In genomic region chr7:80889841-80890241, GRCm38 (mm10) we compare ENCODE assay signal across 8 mouse cellular contexts. TPM values are rescaled to one million over a fixed set of nuclear protein-coding genes. Genes with fewer than 3 reads are reported as not detected.
DNase-seq lines count a peak whose midpoint lies in the region; ATAC-seq and TF ChIP-seq lines count a peak whose summit lies in the region.

No protein-coding gene starts in this region.

- ATAC-seq in common myeloid progenitor, adult 5-6 weeks (replicated peaks; ENCODE audit: low read depth, poor library complexity, severe bottlenecking): peak; percentile 46

- H3K4me3 ChIP-seq in layer of hippocampus, adult 2 months: no peak overlapping the region

- peak overlapping the region; percentile 81 for H3K27ac ChIP-seq in layer of hippocampus, adult 2 months

- DNase-seq in layer of hippocampus, adult 2 months (ENCODE audit: low spot score in 2 of 2): no peak
- no peak for DNase-seq in layer of hippocampus, adult 8-10 months (ENCODE audit: low spot score in 2 of 2)
- DNase-seq in induced T-regulatory cell, adult 2 months (ENCODE audit: low read depth): peak; percentile 84
- DNase-seq in natural killer cell, adult 2 months (ENCODE audit: low spot score in 2 of 2): peak; percentile 66 to 71
- no peak for DNase-seq in right cerebral cortex, postnatal 4 days
- no peak for DNase-seq in cerebellum, adult 8-10 months
- DNase-seq in right cerebral cortex, postnatal 10 days (ENCODE audit: low spot score in 2 of 2): no peak

- no peak for TF ChIP-seq CTCF in layer of hippocampus, adult 2 months (conservative IDR thresholded peaks at IDR 0.05)

RNA-seq across cellular contexts. Expression of gene Wdr73, which starts 11.2 kb away (rescaled TPM):
- total RNA-seq in layer of hippocampus, adult 2 months (2021): 10 to 100 TPM; 31.2 to 33.3 TPM
- total RNA-seq in layer of hippocampus, adult 8-10 months (2022): 10 to 100 TPM; 26.9 to 36.3 (median 30.5) TPM
- total RNA-seq in common myeloid progenitor, adult 5-6 weeks (2017): 31.7 and 79.8 TPM in 2 replicates

RNA-seq across cellular contexts. Expression of gene Nmb, which starts 15.0 kb away (rescaled TPM):
- total RNA-seq in layer of hippocampus, adult 2 months (2021): 10 to 100 TPM; 10.7 to 13.7 TPM
- 10 to 100 TPM in 1 of 4 experiments, 1 to 10 TPM in 3; 8.3 to 12.2 (median 9.2) TPM for total RNA-seq in layer of hippocampus, adult 8-10 months (2022)
- not detected in 2 replicates for total RNA-seq in common myeloid progenitor, adult 5-6 weeks (2017)

RNA-seq across cellular contexts. Expression of gene Zscan2, which starts 29.1 kb away (rescaled TPM):
- total RNA-seq in layer of hippocampus, adult 2 months (2021): 10 to 100 TPM; 15.1 to 17.4 TPM
- total RNA-seq in layer of hippocampus, adult 8-10 months (2022): 10 to 100 TPM; 11.8 to 15.0 (median 13.5) TPM
- 7.9 and 14.2 TPM in 2 replicates for total RNA-seq in common myeloid progenitor, adult 5-6 weeks (2017)

RNA-seq across cellular contexts. Expression of gene Sec11a, which starts 57.7 kb away (rescaled TPM):
- total RNA-seq in layer of hippocampus, adult 2 months (2021): 10 to 100 TPM; 54.2 to 56.2 TPM
- 10 to 100 TPM; 50.9 to 60.0 (median 55.3) TPM for total RNA-seq in layer of hippocampus, adult 8-10 months (2022)
- total RNA-seq in common myeloid progenitor, adult 5-6 weeks (2017): 333 and 351 TPM in 2 replicates

Comparison
In these comparisons a context has a peak if more than half of its experiments do, and no peak if none do; other contexts are left out.
1. DNase-seq: peak in induced T-regulatory cell, adult 2 months (single experiment) and natural killer cell, adult 2 months (2 of 2); none in layer of hippocampus, adult 2 months (0 of 2), layer of hippocampus, adult 8-10 months (0 of 2), right cerebral cortex, postnatal 4 days (single experiment), cerebellum, adult 8-10 months (single experiment) and right cerebral cortex, postnatal 10 days (0 of 2).